Mouse (Mus musculus): ENCODE results near the gene Sec14l5.

The Sec14l5 gene

GRCm38 (mm10) chr16:5153299-5154026 lies 6.6 kb downstream of the Sec14l5 start:
- in situ Hi-C loops (cut with MboI): no loop called here

- in situ Hi-C loops (cut with MboI): no loop called here
These were observed 8.1 kb downstream of the Sec14l5 start for GRCm38 (mm10) chr16:5155014-5155413.

GRCm38 (mm10) chr16:5156495-5156894 lies 9.6 kb downstream of the Sec14l5 start:
- in situ Hi-C loops (cut with MboI): no loop called here

- in situ Hi-C loops (cut with MboI): no loop called here
These were observed 10.2 kb downstream of the Sec14l5 start for GRCm38 (mm10) chr16:5157113-5157512.

GRCm38 (mm10) chr16:5159248-5159647 lies 12.3 kb downstream of the Sec14l5 start:
- in situ Hi-C loops (cut with MboI): no loop called here

GRCm38 (mm10) chr16:5164327-5164726 lies 17.4 kb downstream of the Sec14l5 start:
- in situ Hi-C loops (cut with MboI): no loop called here

- in situ Hi-C loops (cut with MboI): no loop called here
These were observed 21.1 kb downstream of the Sec14l5 start for GRCm38 (mm10) chr16:5168038-5168437.

GRCm38 (mm10) chr16:5168829-5169228 lies 21.9 kb downstream of the Sec14l5 start:
- in situ Hi-C loops (cut with MboI): no loop called here

GRCm38 (mm10) chr16:5172636-5173035 lies 25.7 kb downstream of the Sec14l5 start:
- in situ Hi-C loops (cut with MboI): no loop called here

GRCm38 (mm10) chr16:5183310-5183975 lies 36.5 kb downstream of the Sec14l5 start:
- in situ Hi-C loops (cut with MboI): no loop called here

- in situ Hi-C loops (cut with MboI): no loop called here
These were observed 37.2 kb downstream of the Sec14l5 start for GRCm38 (mm10) chr16:5184101-5184500.

- in situ Hi-C loops (cut with MboI): no loop called here
These were observed 38.0 kb downstream of the Sec14l5 start for GRCm38 (mm10) chr16:5184956-5185355.

- in situ Hi-C loops (cut with MboI): no loop called here
These were observed 38.8 kb downstream of the Sec14l5 start for GRCm38 (mm10) chr16:5185691-5186090.

GRCm38 (mm10) chr16:5186234-5186633 lies 39.3 kb downstream of the Sec14l5 start:
- in situ Hi-C loops (cut with MboI): no loop called here

- in situ Hi-C loops (cut with MboI): no loop called here
These were observed 48.2 kb downstream of the Sec14l5 start for GRCm38 (mm10) chr16:5195080-5195479.

GRCm38 (mm10) chr16:5202681-5203080 lies 55.8 kb downstream of the Sec14l5 start:
- in situ Hi-C loops (cut with MboI): no loop called here

GRCm38 (mm10) chr16:5203200-5203599 lies 56.3 kb downstream of the Sec14l5 start:
- in situ Hi-C loops (cut with MboI): no loop called here

- in situ Hi-C loops (cut with MboI): no loop called here
These were observed 56.9 kb downstream of the Sec14l5 start, which contains the start of gene Nagpa for GRCm38 (mm10) chr16:5203668-5204433. Nagpa (minus strand) TSS chr16:5204012.

- in situ Hi-C loops (cut with MboI): no loop called here
These were observed 58.6 kb downstream of the Sec14l5 start for GRCm38 (mm10) chr16:5205431-5205970.

- in situ Hi-C loops (cut with MboI): no loop called here
These were observed 59.1 kb downstream of the Sec14l5 start for GRCm38 (mm10) chr16:5206051-5206450.

GRCm38 (mm10) chr16:5210365-5210764 lies 63.5 kb downstream of the Sec14l5 start:
- in situ Hi-C loops (cut with MboI): no loop called here

- in situ Hi-C loops (cut with MboI): no loop called here
These were observed 65.2 kb downstream of the Sec14l5 start for GRCm38 (mm10) chr16:5212150-5212549.
